Mouse (Mus musculus) kidney, embryonic 15.5 days (tissue): ENCODE measurements at regions not wholly inside any gene's neighbourhood (a gene's known extent, or its start where the extent isn't known, plus 50 kb on each side); places are given as distances from the start of the nearest gene placed in this dataset.
A peak's percentile ranks its signal among the peaks of the same experiment; 100 is the strongest.

Experiments
- ATAC-seq: fragments of 200-750 bp; cut with Nextera tagmentation; replicated peaks from 2 replicates; pipeline ENCODE4 v1.8.0; 2017; ENCODE audit warnings: moderate TSS enrichment; ENCODE audit not compliant: low FRiP score
- H3K27ac ChIP-seq: fragments of 300-500 bp; sonication (generic); 2 replicates; pipeline ENCODE4 v1.5.1; 2015; ENCODE audit warnings: mild to moderate bottlenecking, inconsistent platforms
- H3K27me3 ChIP-seq: fragments of 300-500 bp; sonication (generic); 2 replicates; pipeline ENCODE4 v1.6.1; 2015; ENCODE audit warnings: inconsistent platforms
- H3K36me3 ChIP-seq: fragments of 300-500 bp; sonication (generic); 2 replicates; pipeline ENCODE4 v1.6.1; 2015; ENCODE audit warnings: inconsistent platforms
- H3K4me1 ChIP-seq: fragments of 300-500 bp; sonication (generic); 2 replicates; pipeline ENCODE4 v1.6.1; 2015; ENCODE audit warnings: inconsistent platforms
- H3K4me2 ChIP-seq: fragments of 300-500 bp; sonication (generic); 2 replicates; pipeline ENCODE4 v1.6.1; 2015; ENCODE audit warnings: moderate library complexity, mild to moderate bottlenecking, inconsistent platforms
- H3K4me3 ChIP-seq: fragments of 300-500 bp; sonication (generic); replicated peaks from 2 replicates; pipeline ENCODE4 v1.5.1; 2015; ENCODE audit warnings: mild to moderate bottlenecking, inconsistent platforms
- H3K9ac ChIP-seq: fragments of 300-500 bp; sonication (generic); 2 replicates; pipeline ENCODE4 v1.6.1; 2015; ENCODE audit warnings: mild to moderate bottlenecking, inconsistent platforms
- H3K9me3 ChIP-seq: fragments of 300-500 bp; sonication (generic); replicated peaks from 2 replicates; pipeline ENCODE4 v1.6.1; 2016; ENCODE audit warnings: inconsistent platforms
- WGBS: fragments of 180-500 bp; shearing (Covaris S2); methylation state at CpG from one replicate; pipeline ENCODE4 v1.1.7; 2015; ENCODE audit warnings: mixed read lengths; 5-methylcytosine and 5-hydroxymethylcytosine counted together

- Histone ChIP-seq H3K9me3 (no peaks in the 10 kb centered on the region), H3K9ac (no peak overlapping the region), H3K27me3 (no peaks in the 10 kb centered on the region), H3K36me3 (no peaks in the 10 kb centered on the region), H3K4me3 (no peak overlapping the region), H3K4me2 (no peak overlapping the region), H3K4me1 (no peaks in the 10 kb centered on the region), H3K27ac (no peak overlapping the region)
- no peak for ATAC-seq
- whole genome bisulfite sequencing, result 80% methylated on average over 7 of the region's 7 CpGs
Measured at GRCm38 (mm10) chr8:28117997-28118778, 670.7 kb downstream of the Poteg start.

- Histone ChIP-seq H3K27me3 (no peaks in the 10 kb centered on the region), H3K4me1 (no peaks in the 10 kb centered on the region), H3K27ac (no peak overlapping the region), H3K9me3 (no peaks in the 10 kb centered on the region), H3K36me3 (no peaks in the 10 kb centered on the region), H3K4me3 (no peak overlapping the region), H3K9ac (no peak overlapping the region), H3K4me2 (no peak overlapping the region)
- WGBS, result 67% methylated on average over 3 of the region's 3 CpGs
- no peak for ATAC-seq
Measured at GRCm38 (mm10) chr8:28125021-28125420, 677.6 kb downstream of the Poteg start.

GRCm38 (mm10) chr8:28141916-28142315 lies 694.4 kb downstream of the Poteg start:
- H3K9ac ChIP-seq, result no peak overlapping the region
- H3K4me2 ChIP-seq, result no peak overlapping the region
- 69% methylated on average over 3 of the region's 3 CpGs for WGBS
- H3K36me3 ChIP-seq, result no peaks in the 10 kb centered on the region
- H3K4me3 ChIP-seq, result no peak overlapping the region
- no peaks in the 10 kb centered on the region for H3K27me3 ChIP-seq
- no peaks in the 10 kb centered on the region for H3K4me1 ChIP-seq
- no peak for ATAC-seq
- no peak overlapping the region for H3K27ac ChIP-seq
- H3K9me3 ChIP-seq, result no peaks in the 10 kb centered on the region

- 77% methylated on average over 14 of the region's 14 CpGs for WGBS
- ATAC-seq, result no peak
- no peaks in the 10 kb centered on the region for H3K9me3 ChIP-seq
Measured at GRCm38 (mm10) chr8:28148599-28149452, 701.4 kb downstream of the Poteg start.

GRCm38 (mm10) chr8:28149453-28149767 lies 701.9 kb downstream of the Poteg start:
- H3K4me1 ChIP-seq, result no peaks in the 10 kb centered on the region
- no peak overlapping the region for H3K4me2 ChIP-seq
- H3K9me3 ChIP-seq, result no peaks in the 10 kb centered on the region
- no peak overlapping the region for H3K27ac ChIP-seq
- no peaks in the 10 kb centered on the region for H3K36me3 ChIP-seq
- ATAC-seq, result no peak
- H3K27me3 ChIP-seq, result no peaks in the 10 kb centered on the region
- H3K4me3 ChIP-seq, result no peak overlapping the region
- no peak overlapping the region for H3K9ac ChIP-seq
- 76% methylated on average over 3 of the region's 3 CpGs for WGBS

More at GRCm38 (mm10) chr8:28148599-28149452, 701.4 kb downstream of the Poteg start:
- Histone ChIP-seq H3K4me1 (no peaks in the 10 kb centered on the region), H3K4me2 (no peak overlapping the region), H3K27ac (no peak overlapping the region), H3K27me3 (no peaks in the 10 kb centered on the region), H3K4me3 (no peak overlapping the region), H3K36me3 (no peaks in the 10 kb centered on the region), H3K9ac (no peak overlapping the region)

- H3K4me3 ChIP-seq, result no peak overlapping the region
- no peak overlapping the region for H3K27ac ChIP-seq
- H3K9me3 ChIP-seq, result no peaks in the 10 kb centered on the region
- no peak for ATAC-seq
- H3K4me2 ChIP-seq, result no peak overlapping the region
- no peaks in the 10 kb centered on the region for H3K36me3 ChIP-seq
- H3K27me3 ChIP-seq, result no peaks in the 10 kb centered on the region
- WGBS, result 89% methylated on average over 4 of the region's 4 CpGs
- no peaks in the 10 kb centered on the region for H3K4me1 ChIP-seq
- no peak overlapping the region for H3K9ac ChIP-seq
Measured at GRCm38 (mm10) chr8:28160651-28161050, 713.2 kb downstream of the Poteg start.

GRCm38 (mm10) chr8:28168036-28168435 lies 720.6 kb downstream of the Poteg start:
- Histone ChIP-seq H3K27me3 (no peaks in the 10 kb centered on the region), H3K4me1 (no peaks in the 10 kb centered on the region), H3K36me3 (no peaks in the 10 kb centered on the region), H3K4me2 (no peak overlapping the region), H3K27ac (no peak overlapping the region), H3K9me3 (no peaks in the 10 kb centered on the region), H3K4me3 (no peak overlapping the region), H3K9ac (no peak overlapping the region)
- whole genome bisulfite sequencing, result 24% methylated on average over 1 of the region's 1 CpGs
- no peak for ATAC-seq

GRCm38 (mm10) chr8:28171456-28171855 lies 724.0 kb downstream of the Poteg start:
- Histone ChIP-seq H3K4me3 (no peak overlapping the region), H3K9ac (no peak overlapping the region), H3K27me3 (no peaks in the 10 kb centered on the region), H3K36me3 (no peaks in the 10 kb centered on the region), H3K4me2 (no peak overlapping the region), H3K4me1 (no peaks in the 10 kb centered on the region), H3K9me3 (no peaks in the 10 kb centered on the region), H3K27ac (no peak overlapping the region)
- 48% methylated on average over 4 of the region's 4 CpGs for WGBS
- ATAC-seq, result no peak

GRCm38 (mm10) chr8:28195943-28196342 lies 748.5 kb downstream of the Poteg start:
- peak; percentile 78 for ATAC-seq
- Histone ChIP-seq H3K27ac (no peak overlapping the region), H3K4me1 (no peaks in the 10 kb centered on the region), H3K9ac (no peak overlapping the region), H3K27me3 (no peaks in the 10 kb centered on the region), H3K36me3 (no peaks in the 10 kb centered on the region), H3K4me3 (no peak overlapping the region), H3K9me3 (no peaks in the 10 kb centered on the region), H3K4me2 (no peak overlapping the region)
- 8% methylated on average over 1 of the region's 1 CpGs for WGBS

GRCm38 (mm10) chr8:28235562-28235961 lies 788.1 kb downstream of the Poteg start:
- Histone ChIP-seq H3K4me2 (no peak overlapping the region), H3K27ac (no peak overlapping the region)
- no peak for ATAC-seq

GRCm38 (mm10) chr8:28239411-28239810 lies 791.9 kb downstream of the Poteg start:
- 70% methylated on average over 7 of the region's 7 CpGs for WGBS
- H3K4me1 ChIP-seq, result no peaks in the 10 kb centered on the region
- H3K27ac ChIP-seq, result no peak overlapping the region
- H3K9ac ChIP-seq, result no peak overlapping the region
- no peak for ATAC-seq
- H3K27me3 ChIP-seq, result no peaks in the 10 kb centered on the region
- no peaks in the 10 kb centered on the region for H3K36me3 ChIP-seq
- H3K4me2 ChIP-seq, result no peak overlapping the region
- H3K4me3 ChIP-seq, result no peak overlapping the region
- H3K9me3 ChIP-seq, result no peaks in the 10 kb centered on the region

More at GRCm38 (mm10) chr8:28235562-28235961, 788.1 kb downstream of the Poteg start:
- no peaks in the 10 kb centered on the region for H3K4me1 ChIP-seq
- no peaks in the 10 kb centered on the region for H3K27me3 ChIP-seq
- no peaks in the 10 kb centered on the region for H3K9me3 ChIP-seq
- 57% methylated on average over 5 of the region's 5 CpGs for WGBS
- H3K4me3 ChIP-seq, result no peak overlapping the region
- no peaks in the 10 kb centered on the region for H3K36me3 ChIP-seq
- H3K9ac ChIP-seq, result no peak overlapping the region

- Histone ChIP-seq H3K4me2 (no peak overlapping the region), H3K4me1 (no peaks in the 10 kb centered on the region), H3K27ac (no peak overlapping the region), H3K36me3 (no peaks in the 10 kb centered on the region), H3K9ac (no peak overlapping the region), H3K27me3 (no peaks in the 10 kb centered on the region), H3K9me3 (no peaks in the 10 kb centered on the region), H3K4me3 (no peak overlapping the region)
- WGBS, result 71% methylated on average over 9 of the region's 9 CpGs
- ATAC-seq, result no peak
Measured at GRCm38 (mm10) chr8:28252399-28253240, 805.1 kb downstream of the Poteg start.
